Mouse (Mus musculus) layer of hippocampus, adult 8-10 months (tissue): ENCODE measurements around the gene Srsf12. TPM values are rescaled to one million over a fixed set of nuclear protein-coding genes. Genes with fewer than 3 reads are reported as not detected.

Source experiments
- DNase-seq, 2 experiments: peaks; one replicate each; pipeline ENCODE4 v3.0.0; 2022; ENCODE audit warnings: low spot score in 2 of 2
- total RNA-seq, 4 experiments: library from RNA; stranded (reverse); gene quantifications; 2 replicates each; pipeline ENCODE4 v1.2.4; 2022

The Srsf12 gene
- total RNA-seq, 4 experiments from 2014 or later: 21.8 to 25.8 (median 24.5) TPM

GRCm38 (mm10) chr4:33248915-33249314 is 40.1 kb downstream of the Srsf12 start:
- no peak for DNase-seq

- DNase-seq: no peak
These were observed 41.0 kb downstream of the Srsf12 start for GRCm38 (mm10) chr4:33249716-33250230.

GRCm38 (mm10) chr4:33250867-33251266 is 42.1 kb downstream of the Srsf12 start:
- DNase-seq: no peak

- DNase-seq: no peak
These were observed 45.9 kb downstream of the Srsf12 start for GRCm38 (mm10) chr4:33254706-33255105.

GRCm38 (mm10) chr4:33257263-33257964 is 48.6 kb downstream of the Srsf12 start:
- DNase-seq: no peak

- DNase-seq: no peak
These were observed 51.5 kb downstream of the Srsf12 start for GRCm38 (mm10) chr4:33260311-33260710.

- no peak for DNase-seq
These were observed 52.5 kb downstream of the Srsf12 start for GRCm38 (mm10) chr4:33261311-33261753.

- DNase-seq: no peak
These were observed 54.1 kb downstream of the Srsf12 start for GRCm38 (mm10) chr4:33262897-33263296.

GRCm38 (mm10) chr4:33264979-33265726 is 56.4 kb downstream of the Srsf12 start:
- no peak for DNase-seq

- no peak for DNase-seq
These were observed 61.9 kb downstream of the Srsf12 start for GRCm38 (mm10) chr4:33270386-33271314.

GRCm38 (mm10) chr4:33273437-33273836 is 64.6 kb downstream of the Srsf12 start:
- no peak for DNase-seq

GRCm38 (mm10) chr4:33281891-33282685 is 73.3 kb downstream of the Srsf12 start:
- DNase-seq: no peak

Other genes with a start within 250 kb of the Srsf12 start
- gene Rragd, start 226.0 kb upstream of the Srsf12 start, total RNA-seq: 10 to 100 TPM; 60.6 to 67.8 (median 64.7) TPM
- 100 to 1,000 TPM; 102 to 112 (median 106) TPM for gene Ube2j1, start 177.6 kb upstream of the Srsf12 start, total RNA-seq
- gene Gabrr2, start 146.0 kb upstream of the Srsf12 start, total RNA-seq: 1 to 10 TPM in 1 of 4 experiments, under 1 TPM in 3; 0.23 to 1.4 (median 0.79) TPM
- gene Gabrr1, start 76.5 kb upstream of the Srsf12 start, total RNA-seq: under 1 TPM in 2 of 4 experiments, not detected in 2; 0.14 to 0.31 TPM
- gene Pm20d2, start 19.3 kb upstream of the Srsf12 start, total RNA-seq: 10 to 100 TPM in 2 of 4 experiments, 1 to 10 TPM in 2; 8.5 to 10.9 (median 9.5) TPM
- 100 to 1,000 TPM; 127 to 141 (median 133) TPM for gene Pnrc1, start 81.2 kb downstream of the Srsf12 start, total RNA-seq
- 10 to 100 TPM; 25.7 to 32.6 (median 28.6) TPM for gene Rngtt, start 101.3 kb downstream of the Srsf12 start, total RNA-seq